Mouse (Mus musculus) cerebral cortex, adult 2 months (tissue): ENCODE measurements around the gene Gm49776.

Source experiments
- WGBS: fragments of 180-500 bp; shearing (Covaris S2); methylation state at CpG from one replicate; pipeline ENCODE4 v1.1.7; 2018; 5-methylcytosine and 5-hydroxymethylcytosine counted together

The Gm49776 gene

GRCm38 (mm10) chr16:18234671-18235388 is 23.3 kb downstream of the Gm49776 start, which contains the start of gene Zdhhc8:
TSS of gene Zdhhc8 (minus strand) at chr16:18235136.
- WGBS = under 1% methylated on average over 68 of the region's 79 CpGs

GRCm38 (mm10) chr16:18233919-18234670 is 24.0 kb downstream of the Gm49776 start:
- WGBS = 5% methylated on average over 13 of the region's 13 CpGs

- 10% methylated on average over 1 of the region's 1 CpGs for WGBS
These were observed 24.7 kb downstream of the Gm49776 start for GRCm38 (mm10) chr16:18233451-18233850.

GRCm38 (mm10) chr16:18231451-18231850 is 26.7 kb downstream of the Gm49776 start:
- WGBS = 62% methylated on average over 4 of the region's 4 CpGs

GRCm38 (mm10) chr16:18231047-18231446 is 27.1 kb downstream of the Gm49776 start:
- 49% methylated on average over 3 of the region's 3 CpGs for WGBS

- 68% methylated on average over 6 of the region's 6 CpGs for WGBS
These were observed 27.5 kb downstream of the Gm49776 start for GRCm38 (mm10) chr16:18230617-18231016.

- 10% methylated on average over 11 of the region's 11 CpGs for WGBS
These were observed 28.5 kb downstream of the Gm49776 start for GRCm38 (mm10) chr16:18229622-18230021.

GRCm38 (mm10) chr16:18228856-18229255 is 29.3 kb downstream of the Gm49776 start:
- WGBS = 66% methylated on average over 4 of the region's 4 CpGs

GRCm38 (mm10) chr16:18227897-18228422 is 30.2 kb downstream of the Gm49776 start:
- 86% methylated on average over 20 of the region's 20 CpGs for WGBS

GRCm38 (mm10) chr16:18227187-18227586 is 30.9 kb downstream of the Gm49776 start:
- 88% methylated on average over 13 of the region's 13 CpGs for WGBS

GRCm38 (mm10) chr16:18222188-18222587 is 35.9 kb downstream of the Gm49776 start:
- 83% methylated on average over 11 of the region's 11 CpGs for WGBS

GRCm38 (mm10) chr16:18221543-18221898 is 36.6 kb downstream of the Gm49776 start:
- WGBS = 74% methylated on average over 11 of the region's 11 CpGs

- 83% methylated on average over 6 of the region's 6 CpGs for WGBS
These were observed 37.1 kb downstream of the Gm49776 start for GRCm38 (mm10) chr16:18220856-18221542.

GRCm38 (mm10) chr16:18220001-18220400 is 38.1 kb downstream of the Gm49776 start:
- WGBS = 52% methylated on average over 8 of the region's 8 CpGs

- 80% methylated on average over 9 of the region's 9 CpGs for WGBS
These were observed 39.5 kb downstream of the Gm49776 start for GRCm38 (mm10) chr16:18218580-18218996.

- 92% methylated on average over 4 of the region's 4 CpGs for WGBS
These were observed 40.5 kb downstream of the Gm49776 start, which contains the start of gene Ccdc188 for GRCm38 (mm10) chr16:18217579-18217978. TSS of gene Ccdc188 (plus strand) at chr16:18217879.

GRCm38 (mm10) chr16:18214858-18215257 is 43.3 kb downstream of the Gm49776 start:
- WGBS = 61% methylated on average over 7 of the region's 7 CpGs

GRCm38 (mm10) chr16:18213689-18214088 is 44.4 kb downstream of the Gm49776 start:
- WGBS = 31% methylated on average over 6 of the region's 6 CpGs

- WGBS = 38% methylated on average over 10 of the region's 10 CpGs
These were observed 46.5 kb downstream of the Gm49776 start for GRCm38 (mm10) chr16:18211417-18212171.

GRCm38 (mm10) chr16:18210701-18211416 is 47.3 kb downstream of the Gm49776 start:
- 24% methylated on average over 7 of the region's 8 CpGs for WGBS
